Mouse (Mus musculus) stomach, postnatal 0 days (tissue): ENCODE measurements at regions not wholly inside any gene's neighbourhood (a gene's known extent, or its start where the extent isn't known, plus 50 kb on each side); places are given as distances from the start of the nearest gene placed in this dataset. TPM values are rescaled to one million over a fixed set of nuclear protein-coding genes. Genes with fewer than 3 reads are reported as not detected.
A peak's percentile ranks its signal among the peaks of the same experiment; 100 is the strongest.
"Not testable (repeated sequence)": the region's sequence is repeated elsewhere in the genome, so short reads cannot be mapped to it uniquely, and the experiment has no call there.

Source experiments
- ATAC-seq: fragments of 200-750 bp; cut with Nextera tagmentation; 2 replicates; pipeline ENCODE4 v1.8.0; 2017; ENCODE audit not compliant: low FRiP score, low TSS enrichment
- DNase-seq: peaks from one replicate; pipeline ENCODE4 v3.0.0-alpha.2; 2016; ENCODE audit warnings: low spot score
- H3K27ac ChIP-seq: fragments of 300-500 bp; sonication (generic); replicated peaks from 2 replicates; pipeline ENCODE4 v1.5.1; 2014; ENCODE audit warnings: mild to moderate bottlenecking, control low read depth
- H3K27me3 ChIP-seq: fragments of 300-500 bp; sonication (generic); 2 replicates; pipeline ENCODE4 v1.6.1; 2014; ENCODE audit warnings: low read length; ENCODE audit not compliant: control insufficient read depth, insufficient read depth
- H3K36me3 ChIP-seq: fragments of 300-500 bp; sonication (generic); 2 replicates; pipeline ENCODE4 v1.6.1; 2014; ENCODE audit warnings: low read length, mixed read lengths; ENCODE audit not compliant: control insufficient read depth, insufficient read depth
- H3K4me1 ChIP-seq: fragments of 300-500 bp; sonication (generic); replicated peaks from 2 replicates; pipeline ENCODE4 v1.6.1; 2014; ENCODE audit warnings: antibody characterized with exemption; ENCODE audit not compliant: control insufficient read depth, insufficient read depth
- H3K4me2 ChIP-seq: fragments of 300-500 bp; sonication (generic); replicated peaks from 2 replicates; pipeline ENCODE4 v1.6.1; 2014; ENCODE audit warnings: low read depth, mild to moderate bottlenecking, control low read depth, moderate library complexity
- H3K4me3 ChIP-seq: fragments of 300-500 bp; sonication (generic); 2 replicates; pipeline ENCODE4 v1.5.1; 2014; ENCODE audit warnings: low read depth, low read length, control low read depth
- H3K9ac ChIP-seq: fragments of 300-500 bp; sonication (generic); 2 replicates; pipeline ENCODE4 v1.6.1; 2014; ENCODE audit warnings: mild to moderate bottlenecking, low read length, control low read depth, mixed read lengths
- H3K9me3 ChIP-seq: fragments of 300-500 bp; sonication (generic); 2 replicates; pipeline ENCODE4 v1.6.1; 2016; ENCODE audit warnings: low read length; ENCODE audit not compliant: control insufficient read depth
- CTCF ChIP-seq: IDR thresholded peaks from 2 replicates; pipeline ENCODE4 v1.5.1; 2016; ENCODE audit warnings: antibody characterized with exemption, low read depth, mild to moderate bottlenecking, moderate library complexity
- EP300 ChIP-seq: optimal IDR thresholded peaks from 2 replicates; pipeline ENCODE3; 2016; ENCODE audit warnings: antibody characterized with exemption
- WGBS: fragments of 180-500 bp; shearing (Covaris S2); extraction: QIAGEN DNeasy Blood & Tissue Kit; methylation state at CpG from one replicate; pipeline ENCODE4 v1.1.7; 2014; 5-methylcytosine and 5-hydroxymethylcytosine counted together
- microRNA-seq: library from miRNA; unstranded; fragments of <30 nt; microRNA quantifications from one replicate; pipeline ENCODE4, GENCODE M21; 2016

- Histone ChIP-seq H3K4me2 (no peak overlapping the region), H3K27me3 (no peaks in the 10 kb centered on the region), H3K27ac (no peak overlapping the region; the same call in 1 of the 2 replicates), H3K9ac (no peak overlapping the region), H3K4me1 (no peaks in the 10 kb centered on the region), H3K36me3 (no peaks in the 10 kb centered on the region), H3K9me3 (no peaks in the 10 kb centered on the region), H3K4me3 (no peak overlapping the region)
- TF ChIP-seq EP300 (no peak), CTCF (0 out of 2 replicates have a peak, but pooled peaks have one; percentile 12)
- ATAC-seq (peak; percentile 64; the same call in 1 of the 2 replicates), DNase-seq (peak; percentile 30)
- 50% methylated on average over 13 of the region's 14 CpGs for WGBS
These were observed 57.9 kb upstream of the Max start for GRCm38 (mm10) chr12:77019708-77020511.

DNA sequence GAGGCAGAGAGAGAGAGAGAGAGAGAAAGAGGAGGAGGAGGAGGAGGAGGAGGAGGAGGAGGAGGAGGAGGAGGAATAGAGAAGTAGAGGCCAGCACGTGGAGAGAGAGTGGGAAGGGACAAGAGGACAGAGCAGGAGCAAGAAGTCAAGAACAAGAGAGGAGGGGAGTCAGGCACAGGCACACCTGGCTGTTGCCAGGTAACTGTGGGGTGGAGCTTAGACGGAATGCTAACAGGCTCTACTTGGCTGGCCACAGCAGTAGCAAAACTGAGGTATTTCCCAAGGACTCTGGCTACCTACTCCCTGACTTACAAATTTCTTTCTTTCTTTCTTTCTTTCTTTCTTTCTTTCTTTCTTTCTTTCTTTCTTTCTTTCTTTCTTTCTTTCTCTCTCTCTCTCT is 57.1 kb upstream of the Max start:
- DNase-seq, result peak; percentile 47
- H3K4me2 ChIP-seq, H3K9me3 ChIP-seq, H3K4me1 ChIP-seq, H3K4me3 ChIP-seq, H3K36me3 ChIP-seq, H3K9ac ChIP-seq, ATAC-seq, H3K27me3 ChIP-seq, H3K27ac ChIP-seq: not testable (repeated sequence)
- WGBS, result 7% methylated on average over 2 of the region's 2 CpGs

- no peak overlapping the region for H3K4me2 ChIP-seq
- DNase-seq (no peak), ATAC-seq (no peak)
- H3K9ac ChIP-seq, result no peak overlapping the region
- WGBS, result 64% methylated on average over 6 of the region's 6 CpGs
- no peaks in the 10 kb centered on the region for H3K27me3 ChIP-seq
- H3K9me3 ChIP-seq, result no peaks in the 10 kb centered on the region
- H3K4me1 ChIP-seq, result no peaks in the 10 kb centered on the region
- TF ChIP-seq EP300 (no peak), CTCF (no peak)
- H3K27ac ChIP-seq, result no peak overlapping the region
- no peak overlapping the region for H3K4me3 ChIP-seq
- no peaks in the 10 kb centered on the region for H3K36me3 ChIP-seq
These were observed 56.4 kb upstream of the Max start for GRCm38 (mm10) chr12:77018373-77018772.

- 59% methylated on average over 2 of the region's 2 CpGs for WGBS
- H3K4me1 ChIP-seq, result no peaks in the 10 kb centered on the region
- H3K9me3 ChIP-seq, result no peaks in the 10 kb centered on the region
- DNase-seq (no peak), ATAC-seq (no peak)
- H3K4me3 ChIP-seq, result no peak overlapping the region
- no peaks in the 10 kb centered on the region for H3K27me3 ChIP-seq
- H3K27ac ChIP-seq, result no peak overlapping the region
- TF ChIP-seq EP300 (no peak), CTCF (no peak)
- H3K4me2 ChIP-seq, result no peak overlapping the region
- H3K36me3 ChIP-seq, result no peaks in the 10 kb centered on the region
- no peak overlapping the region for H3K9ac ChIP-seq
These were observed 52.9 kb upstream of the Max start for GRCm38 (mm10) chr12:77014908-77015307.

Small RNA genes in the stretch of these regions (microRNA-seq; reads per million reads assigned to microRNA genes)
- gene Gm22696, result not detected
